Mouse (Mus musculus) right cerebral cortex, postnatal 36 days (tissue): ENCODE data around the gene Slc5a9.
"Not testable (repeated sequence)": the region's sequence is repeated elsewhere in the genome, so short reads cannot be mapped to it uniquely, and the experiment has no call there.

ENCODE experiments used
- DNase-seq, 2 experiments: peaks; one replicate each; pipeline ENCODE4 v3.0.0; 2022; ENCODE audit warnings: low spot score in 2 of 2, mixed read lengths in 1 of 2

Gene Slc5a9

GRCm38 (mm10) chr4:111902775-111903174, at the start of gene Slc5a9:
Slc5a9 (minus strand) TSS chr4:111902918.
- no peak for DNase-seq

- DNase-seq, result no peak
Observed at GRCm38 (mm10) chr4:111919092-111919491, 16.4 kb upstream of the Slc5a9 start, which contains the start of gene Skint8. Skint8 (plus strand) TSS chr4:111919392.

- DNase-seq, result no peak
Observed at GRCm38 (mm10) chr4:111907926-111908325, 5.2 kb upstream of the Slc5a9 start.

GRCm38 (mm10) chr4:111901473-111901872, 1.2 kb downstream of the Slc5a9 start:
- no peak for DNase-seq

GRCm38 (mm10) chr4:111900491-111900890, 2.2 kb downstream of the Slc5a9 start:
- not testable (repeated sequence) for DNase-seq

GRCm38 (mm10) chr4:111898566-111898965, 4.2 kb downstream of the Slc5a9 start:
- DNase-seq, result no peak

- DNase-seq, result no peak
Observed at GRCm38 (mm10) chr4:111897755-111898154, 5.0 kb downstream of the Slc5a9 start.

- no peak for DNase-seq
Observed at GRCm38 (mm10) chr4:111892138-111892537, 10.6 kb downstream of the Slc5a9 start.

GRCm38 (mm10) chr4:111886607-111887006, 16.1 kb downstream of the Slc5a9 start:
- DNase-seq, result peak; percentile 62 to 72

- DNase-seq, result peak; percentile 49 to 55
Observed at GRCm38 (mm10) chr4:111886018-111886417, 16.7 kb downstream of the Slc5a9 start.

GRCm38 (mm10) chr4:111883543-111883942, 19.2 kb downstream of the Slc5a9 start:
- no peak for DNase-seq

GRCm38 (mm10) chr4:111880112-111880875, 22.4 kb downstream of the Slc5a9 start:
- no peak for DNase-seq

- DNase-seq, result no peak
Observed at GRCm38 (mm10) chr4:111867743-111868401, 34.8 kb downstream of the Slc5a9 start.

- peak in 1 of 2 experiments; percentile 12 for DNase-seq
Observed at GRCm38 (mm10) chr4:111866701-111867100, 36.0 kb downstream of the Slc5a9 start.

- DNase-seq, result no peak
Observed at GRCm38 (mm10) chr4:111852626-111853025, 50.1 kb downstream of the Slc5a9 start.

GRCm38 (mm10) chr4:111838882-111839281, 63.8 kb downstream of the Slc5a9 start:
- DNase-seq, result no peak
